Mouse (Mus musculus): ENCODE measurements around the gene Sgsm2. TPM values are rescaled to one million over a fixed set of nuclear protein-coding genes. Genes with fewer than 3 reads are reported as not detected.

Gene Sgsm2
- total RNA-seq, 2 experiments from 2014 or later = 26.3 to 31.9 TPM

- no peak for DNase-seq (ENCODE audit: low spot score in 2 of 2)
Measured at GRCm38 (mm10) chr11:74894619-74895018, 2.2 kb downstream of the Sgsm2 start.

DNA sequence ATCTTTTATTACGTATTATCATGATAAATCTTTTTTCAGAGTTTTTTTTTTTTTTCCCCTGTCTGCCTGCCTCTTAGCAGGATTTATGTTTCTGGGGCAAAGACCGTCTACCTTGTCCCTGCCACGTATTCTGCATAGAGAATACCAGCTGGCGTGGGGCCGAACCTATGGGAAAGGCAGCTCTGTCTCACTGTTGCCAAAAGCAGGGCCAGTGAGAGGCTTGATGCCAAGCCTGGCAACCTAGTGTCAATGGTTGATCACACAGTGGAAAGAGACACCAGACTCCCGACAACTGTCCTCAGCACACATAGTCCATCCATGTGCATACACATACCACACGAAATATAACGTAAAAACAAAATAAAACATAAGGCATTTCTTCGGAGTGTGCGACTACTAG, 13.8 kb downstream of the Sgsm2 start:
- DNase-seq (ENCODE audit: low spot score in 2 of 2) = no peak

DNA sequence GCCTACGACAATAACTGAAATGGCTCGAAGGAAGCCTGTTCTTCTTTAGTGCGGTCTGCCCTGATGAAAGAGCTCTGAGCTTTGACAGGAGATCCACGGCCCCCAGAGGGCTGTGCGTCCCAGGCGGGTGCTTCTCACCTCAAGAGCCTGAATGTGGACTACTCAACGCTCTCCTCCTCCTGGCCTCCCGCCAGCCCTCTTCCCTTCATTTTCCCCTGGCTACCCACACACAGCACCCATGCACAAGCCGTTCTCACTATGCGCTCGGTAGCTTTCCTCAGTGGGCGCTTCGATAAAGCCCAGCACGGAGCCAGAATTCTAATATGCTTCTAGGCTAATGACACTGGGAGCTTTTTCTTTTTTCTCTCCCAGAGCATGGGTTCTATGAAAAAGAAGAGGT, 14.9 kb downstream of the Sgsm2 start:
- no peak for DNase-seq (ENCODE audit: low spot score in 2 of 2)

DNA sequence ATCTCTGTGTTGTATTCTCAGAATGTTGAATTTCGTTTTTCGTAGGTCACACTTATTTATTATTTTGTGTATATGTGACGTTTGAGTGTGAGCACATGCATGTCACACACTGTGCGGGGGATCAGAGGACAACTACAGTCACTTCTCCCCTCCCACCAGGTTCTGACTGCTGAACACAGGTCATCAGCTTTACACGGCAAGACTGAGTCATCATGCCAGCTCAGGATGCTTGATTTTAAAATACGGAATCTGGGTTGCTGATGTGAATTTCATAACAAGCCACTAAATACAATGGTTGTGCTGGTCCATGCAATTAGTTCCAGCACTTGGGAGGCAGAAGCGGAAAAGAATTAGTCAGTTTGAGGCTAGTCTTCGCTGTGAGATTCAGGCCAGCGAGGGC, 15.9 kb downstream of the Sgsm2 start:
- no peak for DNase-seq (ENCODE audit: low spot score in 2 of 2)

GRCm38 (mm10) chr11:74876801-74877200, 20.1 kb downstream of the Sgsm2 start:
- no peak for DNase-seq (ENCODE audit: low spot score in 2 of 2)

- DNase-seq (ENCODE audit: low spot score in 2 of 2) = no peak
Measured at GRCm38 (mm10) chr11:74874630-74875029, 22.2 kb downstream of the Sgsm2 start.

DNA sequence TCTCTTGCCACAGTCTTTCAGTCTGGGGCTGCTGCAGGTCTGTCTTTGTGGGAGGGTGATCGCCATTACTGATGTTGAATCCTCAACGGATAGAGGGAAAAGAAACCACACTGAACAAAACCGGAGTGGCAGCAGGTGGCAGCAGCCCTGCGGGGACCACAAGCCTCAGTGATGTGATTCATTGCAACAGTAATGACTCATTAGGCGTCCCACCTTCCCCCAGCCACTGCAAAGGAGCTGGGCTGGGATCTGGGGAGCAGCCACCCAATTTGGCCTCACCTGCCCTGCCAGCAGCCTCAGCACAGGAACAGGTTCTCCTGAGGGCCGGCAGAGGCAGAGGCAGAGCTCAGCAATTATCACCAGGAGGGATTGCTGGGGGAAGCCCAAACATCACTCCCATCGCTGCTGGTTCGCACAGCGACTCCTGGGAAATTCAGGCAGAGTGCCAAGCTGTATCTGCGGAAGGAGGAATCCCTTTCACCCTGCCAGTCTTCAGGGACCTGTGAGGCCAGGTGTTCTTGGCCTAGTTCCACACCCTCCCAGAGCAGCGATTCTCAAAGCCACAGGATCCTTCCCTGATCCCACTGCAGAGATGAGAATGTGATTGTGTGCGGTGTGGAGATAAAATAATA, 25.8 kb downstream of the Sgsm2 start:
- no peak for DNase-seq (ENCODE audit: low spot score in 2 of 2)

GRCm38 (mm10) chr11:74870544-74870943, 26.3 kb downstream of the Sgsm2 start:
- DNase-seq (ENCODE audit: low spot score in 2 of 2) = no peak

DNA sequence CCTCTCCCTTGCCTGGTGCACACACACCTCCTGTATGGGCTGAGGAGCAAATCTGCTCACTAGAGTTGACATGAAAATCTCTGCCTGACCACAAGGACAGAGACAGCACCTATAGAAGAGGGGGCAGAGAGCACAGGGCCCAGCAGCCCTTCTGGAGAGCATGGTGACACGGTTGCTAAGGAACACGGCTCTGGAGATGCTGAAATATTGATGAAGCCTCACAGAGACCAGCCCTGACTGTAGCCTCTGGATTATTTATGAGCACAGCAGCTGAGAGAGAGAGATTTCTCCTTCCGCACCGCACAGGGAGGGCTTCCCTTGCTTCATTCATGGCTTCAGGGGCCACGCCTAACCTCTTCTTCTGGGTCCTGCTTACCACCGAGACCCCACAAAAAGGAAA, 27.3 kb downstream of the Sgsm2 start:
- no peak for DNase-seq (ENCODE audit: low spot score in 2 of 2)

DNA sequence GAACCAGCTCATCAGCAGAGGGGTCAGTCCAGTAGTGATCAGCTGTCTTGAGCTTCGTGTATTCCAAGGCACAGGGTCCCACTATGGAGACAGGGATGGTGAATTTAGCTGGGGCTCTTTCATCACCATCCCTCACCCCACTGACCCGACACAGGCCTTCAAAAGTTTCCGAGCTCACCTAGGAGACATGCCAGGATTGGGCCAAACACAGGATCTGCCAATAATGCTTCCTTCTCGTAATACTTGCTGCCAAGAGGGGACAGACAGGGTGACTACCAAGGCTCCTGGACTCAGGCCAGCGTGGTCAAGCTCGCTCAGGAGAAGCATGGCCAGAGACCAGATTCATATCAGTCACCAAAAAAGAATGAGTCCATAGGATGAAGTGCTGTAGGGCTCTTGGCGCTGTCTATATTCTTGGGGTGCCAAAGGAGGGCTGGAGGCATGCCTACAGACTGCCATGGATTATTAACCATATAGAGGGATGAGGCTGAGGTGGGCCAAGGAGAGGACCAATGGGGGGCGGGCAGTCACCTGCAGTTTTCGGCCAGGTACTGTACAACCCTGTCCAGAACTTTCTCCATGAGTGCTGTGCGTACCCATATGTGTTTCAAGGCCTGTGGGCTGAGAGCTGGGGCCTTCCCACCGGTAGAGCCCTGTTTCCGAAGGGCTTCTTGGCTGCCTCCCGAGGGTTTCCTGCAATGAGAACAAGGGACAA, 28.7 kb downstream of the Sgsm2 start:
- no peak for DNase-seq (ENCODE audit: low spot score in 2 of 2)

DNA sequence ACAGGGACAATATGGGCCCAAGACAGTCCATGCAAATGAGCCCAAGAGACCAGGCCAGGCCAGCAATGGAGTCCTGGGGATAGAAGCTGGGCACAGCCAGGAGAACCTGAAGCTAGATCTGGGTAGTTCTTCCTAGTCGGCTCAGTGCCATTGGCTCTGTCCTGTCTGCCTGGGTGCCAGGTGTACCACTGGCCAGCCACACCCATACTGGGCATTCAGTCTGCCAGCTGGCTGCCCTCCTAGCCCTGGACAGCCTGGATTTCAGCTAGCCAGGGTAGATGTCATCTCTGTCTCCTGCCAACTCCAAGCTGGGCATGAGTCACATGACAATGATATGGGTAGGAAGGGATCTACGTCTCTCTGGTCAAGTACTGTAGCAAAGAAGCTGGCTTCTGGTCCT, 29.7 kb downstream of the Sgsm2 start:
- DNase-seq (ENCODE audit: low spot score in 2 of 2) = no peak

GRCm38 (mm10) chr11:74866640-74867039, 30.2 kb downstream of the Sgsm2 start:
- DNase-seq (ENCODE audit: low spot score in 2 of 2) = no peak

DNA sequence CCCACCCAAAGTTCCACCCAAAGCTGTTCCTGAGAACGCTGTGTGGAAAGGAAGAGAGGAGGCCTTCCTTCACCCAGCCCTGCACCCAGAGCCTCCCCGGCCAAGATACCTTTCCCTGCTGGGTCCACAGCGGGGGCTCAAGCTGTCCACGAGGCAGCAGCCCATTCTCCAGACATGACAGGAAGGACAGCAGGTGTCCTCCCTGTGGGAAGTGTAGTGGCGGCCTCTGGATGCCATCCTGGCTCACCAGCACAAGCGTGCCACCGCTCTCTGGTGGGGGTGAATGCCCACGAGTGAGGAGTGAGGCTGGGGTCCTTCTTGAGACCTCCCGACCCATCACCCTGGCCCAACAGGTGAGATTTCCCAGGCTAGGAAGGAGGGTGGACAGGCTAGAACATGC, 31.6 kb downstream of the Sgsm2 start:
- DNase-seq (ENCODE audit: low spot score in 2 of 2) = no peak

- no peak for DNase-seq (ENCODE audit: low spot score in 2 of 2)
Measured at GRCm38 (mm10) chr11:74864421-74864820, 32.4 kb downstream of the Sgsm2 start.

DNA sequence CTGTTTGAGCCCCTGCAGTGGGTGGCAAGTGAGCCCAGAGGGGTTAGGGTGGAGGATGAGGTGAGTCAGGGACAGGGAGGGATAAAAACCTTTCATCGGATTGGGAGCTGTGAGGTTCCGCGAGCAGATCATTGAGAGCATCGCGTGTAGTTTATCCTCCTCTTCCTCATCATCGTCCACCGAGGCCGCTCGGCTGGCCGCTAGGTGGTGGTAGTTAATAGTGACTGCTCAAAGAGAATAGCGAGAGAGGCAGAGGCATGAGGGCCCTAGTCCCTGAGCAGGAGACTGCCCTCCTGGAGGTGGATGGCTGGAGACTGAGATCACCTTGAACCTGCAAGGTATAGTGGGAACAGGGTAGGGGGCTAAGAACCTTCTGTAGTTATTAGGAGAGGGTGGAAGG, 33.4 kb downstream of the Sgsm2 start:
- no peak for DNase-seq (ENCODE audit: low spot score in 2 of 2)

DNA sequence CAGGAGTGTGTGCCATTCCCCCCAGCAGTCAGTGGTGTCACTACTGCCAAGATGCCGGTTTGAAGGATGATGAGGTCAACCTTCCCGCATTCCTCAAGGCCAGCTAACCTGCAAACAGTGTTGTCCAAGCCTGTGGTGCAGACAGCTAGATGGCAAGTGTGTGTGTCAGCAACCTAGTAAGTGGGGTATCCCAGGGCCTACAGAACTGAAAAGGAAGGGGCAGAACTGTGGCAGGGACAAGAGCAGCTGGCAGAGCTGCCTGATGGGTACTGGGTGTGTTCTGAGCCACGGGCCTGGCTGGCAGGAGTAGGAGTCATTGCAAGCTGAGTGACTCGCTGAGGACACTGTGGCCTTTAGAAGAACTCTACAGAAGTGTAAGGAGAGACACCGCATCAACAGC, 34.7 kb downstream of the Sgsm2 start:
- DNase-seq (ENCODE audit: low spot score in 2 of 2) = no peak

- DNase-seq (ENCODE audit: low spot score in 2 of 2) = no peak
Measured at GRCm38 (mm10) chr11:74857756-74858155, 39.1 kb downstream of the Sgsm2 start.

- no peak for DNase-seq (ENCODE audit: low spot score in 2 of 2)
Measured at GRCm38 (mm10) chr11:74850998-74851661, 45.7 kb downstream of the Sgsm2 start.

- DNase-seq (ENCODE audit: low spot score in 2 of 2) = no peak
Measured at GRCm38 (mm10) chr11:74847919-74848521, 48.8 kb downstream of the Sgsm2 start.

- DNase-seq (ENCODE audit: low spot score in 2 of 2) = no peak
Measured at GRCm38 (mm10) chr11:74845784-74846183, 51.1 kb downstream of the Sgsm2 start.

DNA sequence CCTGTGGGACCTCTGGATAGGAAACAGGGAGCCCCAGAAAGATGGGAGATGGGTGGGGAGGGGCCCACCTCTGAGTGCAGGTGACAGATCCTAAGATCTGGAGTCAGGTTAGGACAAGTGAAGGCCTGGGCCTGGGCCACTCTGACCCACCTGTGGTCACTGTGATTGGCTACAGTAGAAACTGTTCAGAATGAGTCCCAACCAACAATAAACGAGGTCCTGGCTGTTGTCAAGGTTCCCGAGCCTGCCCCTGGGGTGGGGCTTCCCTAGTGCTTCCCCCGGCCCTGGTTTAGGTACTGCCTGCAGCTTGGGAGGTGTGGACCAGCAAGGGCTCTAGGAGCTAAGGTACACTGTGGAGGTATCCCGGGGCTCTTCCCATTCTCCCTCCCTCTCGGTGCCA, 53.1 kb downstream of the Sgsm2 start:
- DNase-seq (ENCODE audit: low spot score in 2 of 2) = no peak

DNA sequence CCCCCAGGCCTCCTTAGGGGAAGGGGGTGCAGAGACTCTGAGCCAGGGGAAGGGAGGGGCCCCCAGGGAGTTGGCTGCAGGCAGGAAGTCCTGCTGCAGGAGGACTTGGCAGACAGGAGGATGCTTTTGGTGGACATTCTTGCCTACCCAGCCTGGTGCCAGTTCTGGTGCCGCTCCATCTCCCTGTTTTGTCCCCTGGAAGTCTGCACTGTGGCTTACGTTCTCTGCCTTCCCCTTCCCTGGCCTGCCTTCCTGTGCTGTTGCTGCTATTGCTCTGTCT, 53.5 kb downstream of the Sgsm2 start:
- no peak for DNase-seq (ENCODE audit: low spot score in 2 of 2)
